Mouse (Mus musculus): ENCODE measurements around the gene Ranbp17.

DNA sequence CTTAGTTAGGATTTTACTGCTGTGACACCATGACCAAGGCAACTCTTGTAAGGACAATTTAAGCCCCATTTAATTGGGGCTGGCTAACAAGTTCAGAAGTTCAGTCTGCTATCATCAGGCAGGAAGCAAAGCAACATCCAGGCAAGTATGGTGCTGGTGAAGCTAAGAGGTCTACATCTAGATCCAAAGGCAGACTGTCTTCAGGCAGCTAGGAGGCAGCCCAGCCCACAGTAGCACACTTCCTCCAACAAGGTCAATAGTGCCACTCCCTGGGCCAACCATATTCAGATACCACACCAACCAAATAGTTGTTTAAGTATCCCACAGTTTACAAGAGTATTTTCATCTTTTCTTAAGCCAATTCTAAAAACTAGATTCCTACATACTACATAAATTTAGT is 4.1 kb downstream of the Ranbp17 start:
- TF ChIP-seq CTCF (IDR thresholded peaks at IDR 0.05; ENCODE audit: low read depth) = peak; percentile 46
- no peak for TF ChIP-seq EP300 (optimal IDR thresholded peaks at IDR 0.05)

Measured in stomach, postnatal 0 days (tissue).